Mouse (Mus musculus): Measurements from ENCODE around the gene Ndufs8. TPM values are rescaled to one million over a fixed set of nuclear protein-coding genes. Genes with fewer than 3 reads are reported as not detected.
"Not testable (repeated sequence)": the region's sequence is repeated elsewhere in the genome, so short reads cannot be mapped to it uniquely, and the experiment has no call there.

The Ndufs8 gene
- 100 to 1,000 TPM; 344 to 380 TPM for total RNA-seq (2021)
- long read RNA-seq, experiment 1, transcript Ndufs8-204 (7 exons, 1,005 nt), result minor isoform, 7 of 128 reads
- long read RNA-seq, experiment 1, transcript Ndufs8-201 (7 exons, 983 nt), result minor isoform, 32 of 128 reads
- long read RNA-seq, experiment 1, transcript Ndufs8-205 (7 exons, 780 nt), result major isoform, 76 of 128 reads
- long read RNA-seq, experiment 1, partial matches to known transcripts, result 8 of 128 reads
- long read RNA-seq, experiment 1, other reads (novel, unspliced or antisense), result 2 of 128 reads
- long read RNA-seq, experiment 2, transcript Ndufs8-201 (7 exons, 983 nt), result minor isoform, 88 of 455 reads
- long read RNA-seq, experiment 2, transcript Ndufs8-203 (7 exons, 977 nt), result minor isoform, 8 of 455 reads
- long read RNA-seq, experiment 2, transcript Ndufs8-205 (7 exons, 780 nt), result major isoform, 318 of 455 reads
- long read RNA-seq, experiment 2, partial matches to known transcripts, result 23 of 455 reads
- long read RNA-seq, experiment 2, other reads (novel, unspliced or antisense), result 14 of 455 reads

DNA sequence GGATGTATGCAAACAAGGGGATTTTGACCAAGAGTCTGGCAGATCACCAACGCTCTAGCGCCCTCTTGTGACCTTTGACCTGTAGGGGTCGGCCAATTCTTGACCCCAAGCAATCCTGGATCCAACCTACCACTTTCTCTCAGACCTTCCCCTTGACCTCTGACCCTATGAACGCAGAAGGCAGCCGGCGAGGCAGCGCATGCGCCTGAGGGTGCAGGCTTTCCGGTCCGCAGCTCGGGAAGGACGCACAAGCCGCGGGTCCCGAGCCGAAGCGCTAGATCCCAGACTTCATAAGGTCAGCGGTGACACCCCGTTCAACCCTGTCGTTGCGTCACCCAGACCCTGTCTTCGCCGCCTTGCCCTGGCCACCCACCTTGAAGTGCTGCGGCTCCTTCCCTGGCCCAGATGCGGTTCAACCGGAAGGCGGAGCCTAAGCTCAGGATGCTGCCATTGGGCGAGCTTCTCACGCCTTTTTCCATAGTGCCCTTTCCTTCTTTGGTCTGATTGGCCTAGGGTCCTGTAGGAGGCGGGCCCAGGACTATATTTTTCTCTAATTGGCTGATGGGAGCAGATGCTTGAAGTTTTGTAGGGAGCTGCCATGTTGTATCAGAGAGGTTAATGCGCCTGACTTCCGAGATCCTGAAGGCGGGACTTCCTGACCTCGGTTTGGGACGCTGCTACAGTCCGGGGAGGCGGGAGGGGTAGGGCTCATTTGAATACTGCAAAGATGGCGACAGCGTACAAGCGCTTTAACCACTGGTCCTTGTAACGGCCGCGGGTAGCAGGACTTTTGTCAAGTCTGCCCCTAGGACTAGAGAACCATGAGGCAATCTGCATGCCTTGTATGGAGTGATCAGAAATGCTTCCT, at the start of gene Ndufs8:
Ndufs8 (minus strand) TSS at position 438 of the 868 bp plus-strand sequence.
- DNase-seq (ENCODE audit: low spot score in 2 of 2), result peak; percentile 79 to 83

DNA sequence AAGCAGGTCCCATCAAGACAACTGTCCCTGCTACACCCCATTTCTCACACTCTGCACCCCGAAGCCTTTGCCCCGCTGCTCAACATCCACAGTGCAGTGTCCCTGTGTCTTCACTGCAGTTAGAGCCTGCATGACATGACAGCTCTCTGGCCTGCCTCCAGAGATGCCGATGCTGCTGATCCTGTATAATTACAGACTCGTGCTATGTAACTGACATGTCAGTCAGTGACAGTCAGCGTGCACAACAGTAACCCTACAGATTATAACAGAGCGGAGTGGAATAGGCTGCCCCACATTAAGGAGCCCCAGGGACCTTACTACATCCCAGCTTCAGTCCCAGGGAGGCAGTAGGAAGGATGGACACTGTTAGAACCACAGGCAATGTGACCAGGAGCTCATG, 49.2 kb upstream of the Ndufs8 start:
- not testable (repeated sequence) for DNase-seq (ENCODE audit: low spot score in 2 of 2)

GRCm38 (mm10) chr19:3960211-3960610, 47.6 kb upstream of the Ndufs8 start:
- no peak for DNase-seq (ENCODE audit: low spot score in 2 of 2)

GRCm38 (mm10) chr19:3959030-3959429, 46.5 kb upstream of the Ndufs8 start:
- DNase-seq (ENCODE audit: low spot score in 2 of 2), result no peak

DNA sequence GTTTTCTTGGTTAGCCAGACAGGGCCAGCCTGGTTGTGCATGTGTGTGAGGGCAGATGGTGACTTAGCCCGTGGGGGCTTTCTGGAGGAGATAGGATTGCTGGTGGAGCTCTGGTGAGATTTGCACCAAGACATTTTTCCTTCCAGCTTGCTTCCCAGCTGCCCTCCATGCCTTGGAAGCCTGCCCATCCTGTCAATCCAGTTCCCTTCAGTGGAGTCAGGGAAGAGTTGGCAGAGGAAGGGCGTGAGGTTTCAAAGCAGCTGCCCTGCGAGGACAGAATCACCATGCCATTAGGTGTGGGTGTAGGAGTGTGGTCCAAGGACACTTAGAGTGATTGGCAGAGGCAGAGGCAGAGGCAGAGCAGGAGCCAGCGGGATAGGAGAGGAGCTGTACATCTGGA, 45.9 kb upstream of the Ndufs8 start, which contains the start of gene Aldh3b3:
Aldh3b3 (plus strand) TSS at position 176 of the 400 bp plus-strand sequence.
- no peak for DNase-seq (ENCODE audit: low spot score in 2 of 2)

DNA sequence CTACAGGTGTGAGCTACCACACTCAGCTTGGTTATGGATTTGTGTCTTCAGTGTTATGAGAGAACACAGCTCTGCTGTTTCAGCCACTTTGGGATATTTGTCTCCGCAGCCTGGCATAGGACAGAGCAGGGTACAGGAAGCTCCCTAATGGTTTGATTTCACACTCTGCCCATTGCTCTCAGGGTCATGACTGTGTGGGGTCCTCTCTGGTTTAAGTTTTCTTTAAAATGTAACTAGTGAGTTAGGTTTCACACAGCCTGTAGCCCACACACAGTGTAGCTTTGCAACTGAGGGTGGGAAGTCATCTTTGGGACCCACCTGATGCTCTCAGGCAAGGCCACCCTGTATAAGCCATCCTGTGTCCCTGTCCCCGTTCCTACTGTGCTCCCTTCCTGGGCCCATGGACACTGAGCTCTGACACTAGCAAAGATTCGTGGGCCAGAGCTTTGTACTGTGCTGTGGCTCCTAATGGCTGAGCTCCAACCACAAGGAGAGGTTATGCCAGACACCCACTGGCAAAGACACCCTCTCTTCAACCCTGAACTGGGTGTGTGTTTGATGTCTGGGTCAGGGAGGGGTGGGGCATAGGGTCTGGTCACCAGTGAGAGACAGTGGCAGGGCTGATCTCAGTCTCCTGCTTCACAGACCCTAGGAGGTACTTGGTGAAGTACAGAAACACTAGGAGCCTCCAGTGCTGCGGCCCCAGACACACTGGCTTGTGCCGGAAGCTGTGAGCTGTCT, 44.9 kb upstream of the Ndufs8 start:
- not testable (repeated sequence) for DNase-seq (ENCODE audit: low spot score in 2 of 2)

DNA sequence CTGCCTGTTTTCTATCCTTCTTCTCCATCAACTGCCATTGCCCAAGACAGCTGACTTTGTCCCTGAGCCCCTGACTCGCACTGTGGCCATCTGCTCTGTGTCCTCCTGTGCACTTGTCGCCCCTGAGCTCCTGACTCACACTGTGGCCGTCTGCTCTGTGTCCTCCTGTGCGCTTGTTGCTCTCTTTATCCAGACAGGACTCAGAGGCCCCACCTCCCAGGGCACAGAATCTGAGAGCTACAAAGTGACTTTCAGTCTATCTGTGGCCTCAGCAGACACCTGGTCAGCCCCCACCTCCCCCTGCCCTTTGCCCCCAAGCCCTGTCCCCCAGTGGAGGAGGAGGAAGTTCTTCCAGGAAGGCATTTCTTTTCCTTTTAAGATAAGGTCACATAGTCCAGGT, 43.2 kb upstream of the Ndufs8 start:
- DNase-seq (ENCODE audit: low spot score in 2 of 2), result no peak

DNA sequence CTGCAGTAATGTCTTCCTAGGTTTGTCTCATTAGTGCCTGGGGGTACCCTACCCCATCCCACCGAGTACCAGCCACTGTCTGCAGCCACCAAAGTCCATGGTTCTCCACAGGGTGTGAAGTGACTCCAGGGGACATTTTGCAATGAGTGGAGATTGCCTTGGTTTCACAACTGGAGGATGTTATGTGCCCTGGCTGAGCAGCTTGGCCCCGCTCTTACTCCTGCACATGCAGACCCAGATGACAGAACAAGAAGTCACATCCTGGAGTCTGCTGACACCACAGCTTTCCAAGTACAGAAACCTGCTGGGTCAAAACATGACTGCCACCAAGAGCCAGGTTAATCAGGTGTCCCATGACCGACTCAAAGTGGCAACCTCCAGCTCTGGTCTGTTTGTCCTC, 42.5 kb upstream of the Ndufs8 start:
- no peak for DNase-seq (ENCODE audit: low spot score in 2 of 2)

GRCm38 (mm10) chr19:3952099-3952498, 39.5 kb upstream of the Ndufs8 start:
- no peak for DNase-seq (ENCODE audit: low spot score in 2 of 2)

DNA sequence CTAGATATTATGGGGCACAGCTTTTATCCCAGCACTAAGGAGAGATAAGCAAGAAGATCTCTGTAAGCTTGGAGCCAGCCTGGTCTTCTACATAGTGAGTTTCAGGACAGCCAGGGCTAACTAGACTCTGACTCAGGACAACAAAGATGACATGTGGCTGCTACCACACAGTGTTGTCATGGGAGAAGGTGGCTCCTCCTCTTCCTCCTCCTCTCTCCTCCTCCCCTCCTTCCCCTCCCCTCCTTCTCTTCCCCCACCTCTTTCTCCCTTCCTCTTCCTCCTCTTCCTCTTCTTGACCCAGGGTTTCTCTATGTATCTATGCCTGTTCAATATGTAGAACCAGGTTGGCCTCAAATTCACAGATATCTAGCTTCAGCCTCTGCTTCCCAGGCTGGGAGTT, 38.9 kb upstream of the Ndufs8 start:
- DNase-seq (ENCODE audit: low spot score in 2 of 2), result no peak

DNA sequence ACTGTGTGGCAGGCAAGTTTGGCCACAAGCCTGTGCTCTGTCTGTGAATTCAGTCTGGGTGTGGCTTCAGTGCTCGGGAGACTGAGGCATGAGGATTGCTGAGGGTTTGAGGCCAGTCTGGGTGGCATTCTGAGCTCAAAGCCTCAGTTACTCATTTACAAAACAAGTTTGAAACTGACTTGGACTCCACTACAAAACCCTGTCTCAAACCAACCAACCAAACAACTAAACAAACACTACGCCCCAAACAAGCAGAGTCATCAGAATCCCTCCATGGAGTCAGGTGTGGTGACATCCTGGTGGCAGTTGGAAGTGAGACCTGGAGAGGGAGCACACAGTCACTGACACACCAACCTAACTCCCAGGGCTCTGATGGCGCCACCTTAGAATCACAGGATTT, 37.8 kb upstream of the Ndufs8 start:
- no peak for DNase-seq (ENCODE audit: low spot score in 2 of 2)

DNA sequence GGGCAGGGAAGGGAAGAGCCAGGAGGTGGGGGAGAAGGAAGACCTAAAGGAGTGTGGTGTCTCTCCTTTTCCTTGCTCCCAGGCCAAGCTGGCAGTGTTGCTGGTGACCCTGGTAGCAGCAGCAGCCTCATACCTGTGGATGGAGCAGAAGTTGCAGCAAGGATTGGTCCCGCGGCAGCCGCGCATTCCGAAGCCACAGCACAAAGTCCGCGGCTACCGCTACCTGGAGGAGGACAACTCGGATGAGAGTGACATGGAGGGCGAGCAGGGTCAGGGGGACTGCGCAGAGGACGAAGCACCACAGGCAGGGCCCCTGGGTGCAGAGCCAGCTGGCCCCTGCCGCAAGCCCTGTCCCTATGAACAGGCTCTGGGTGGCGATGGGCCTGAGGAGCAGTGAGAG, 36.0 kb upstream of the Ndufs8 start:
- DNase-seq (ENCODE audit: low spot score in 2 of 2), result no peak

DNA sequence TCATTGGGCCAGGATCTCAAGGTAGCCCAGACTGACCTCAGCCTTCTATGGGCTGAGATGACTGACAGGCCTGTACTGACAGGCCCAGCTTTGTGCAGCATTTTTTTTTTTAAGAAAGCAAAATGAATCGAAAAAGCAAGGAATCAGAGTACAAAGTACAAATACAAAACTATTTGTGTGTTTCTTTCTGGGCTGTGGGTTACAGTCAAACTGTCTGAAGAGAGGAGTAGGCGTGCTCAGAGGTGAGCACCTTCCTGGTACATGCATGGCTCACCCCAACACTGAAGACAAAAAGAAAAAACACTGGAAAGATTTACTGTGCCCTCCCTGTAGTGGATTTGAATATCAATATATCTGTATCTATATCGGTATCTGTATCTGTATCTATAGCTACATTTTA, 35.2 kb upstream of the Ndufs8 start:
- no peak for DNase-seq (ENCODE audit: low spot score in 2 of 2)

GRCm38 (mm10) chr19:3946715-3947114, 34.1 kb upstream of the Ndufs8 start:
- peak; percentile 63 to 70 for DNase-seq (ENCODE audit: low spot score in 2 of 2)

- no peak for DNase-seq (ENCODE audit: low spot score in 2 of 2)
Observed at GRCm38 (mm10) chr19:3945872-3946564, 33.4 kb upstream of the Ndufs8 start.

DNA sequence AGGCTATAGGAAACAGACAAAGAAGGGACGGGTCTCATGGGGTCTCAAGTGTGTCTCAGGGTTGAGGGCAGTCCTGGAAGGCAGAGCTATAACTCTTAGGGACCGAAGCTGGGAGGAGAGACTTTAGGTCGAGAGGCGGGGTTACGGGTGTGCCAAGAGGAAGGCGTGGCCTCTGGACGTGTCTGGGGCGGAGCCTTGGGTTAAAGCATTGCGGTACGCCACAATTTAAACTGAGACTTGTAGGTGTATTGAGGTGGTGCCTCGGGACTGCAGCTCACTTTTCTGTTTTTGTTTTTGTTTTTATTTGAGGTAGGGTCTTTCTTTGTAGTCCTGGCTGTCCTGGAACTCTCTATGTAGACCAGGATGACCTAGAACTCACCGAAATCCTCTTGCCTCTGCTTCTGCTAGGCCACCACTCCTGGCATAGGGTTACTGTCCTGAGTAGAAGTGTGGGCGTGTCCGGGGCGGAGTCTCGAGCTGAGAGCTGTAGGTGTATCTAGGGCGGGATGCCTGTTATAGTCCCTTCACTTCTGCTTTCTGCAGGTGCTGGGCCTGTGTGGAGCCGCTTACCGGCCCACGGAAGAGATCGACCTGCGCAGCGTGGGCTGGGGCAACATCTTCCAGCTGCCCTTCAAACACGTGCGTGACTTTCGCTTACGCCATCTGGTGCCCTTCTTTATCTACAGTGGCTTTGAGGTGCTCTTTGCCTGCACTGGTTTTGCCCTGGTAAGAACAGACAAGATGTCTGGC, 30.6 kb upstream of the Ndufs8 start:
- DNase-seq (ENCODE audit: low spot score in 2 of 2), result no peak

GRCm38 (mm10) chr19:3942315-3942714, 29.7 kb upstream of the Ndufs8 start:
- no peak for DNase-seq (ENCODE audit: low spot score in 2 of 2)

DNA sequence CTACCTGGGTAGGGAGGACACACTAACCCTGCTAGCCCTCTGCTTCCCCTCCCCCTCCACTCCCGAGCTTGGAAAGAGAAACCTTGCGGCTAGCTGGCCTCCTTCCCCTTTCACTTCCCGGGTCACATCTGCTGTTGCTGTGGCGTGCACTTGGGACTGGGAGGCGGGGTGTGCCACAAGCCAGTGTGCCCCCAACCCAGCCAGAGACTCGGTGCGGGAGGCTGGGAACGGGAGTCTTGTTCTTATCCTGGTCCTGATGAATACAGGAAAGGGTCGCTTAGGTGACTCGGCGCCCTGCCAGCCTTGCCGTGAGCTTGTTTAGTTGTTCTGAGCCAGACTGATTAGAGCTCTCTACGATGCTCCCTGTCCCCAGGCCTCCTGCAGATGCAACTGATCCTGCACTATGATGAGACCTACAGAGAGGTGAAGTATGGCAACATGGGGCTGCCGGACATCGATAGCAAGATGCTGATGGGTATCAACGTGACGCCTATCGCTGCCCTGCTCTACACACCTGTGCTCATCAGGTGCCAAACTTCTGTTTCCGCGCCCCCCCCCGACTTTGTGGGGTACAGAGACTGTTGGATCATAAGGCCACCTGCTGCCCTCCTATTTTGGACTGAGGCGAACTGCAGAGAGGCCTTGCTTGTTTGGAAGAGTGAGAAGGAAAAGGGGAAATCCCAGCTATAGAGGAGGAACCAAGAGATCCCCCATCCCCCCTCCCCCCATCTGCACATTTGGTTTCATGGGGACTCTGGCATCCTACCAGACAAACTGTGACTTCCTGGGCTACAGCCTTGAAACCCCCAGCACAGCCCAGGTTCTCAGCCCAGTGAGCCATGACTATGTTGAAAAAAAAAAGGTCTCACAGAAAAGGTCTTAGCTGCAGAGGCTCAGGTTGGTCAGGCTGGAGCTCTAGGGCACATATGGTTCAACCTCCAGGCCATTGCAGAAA, 23.6 kb upstream of the Ndufs8 start:
- peak; percentile 63 to 64 for DNase-seq (ENCODE audit: low spot score in 2 of 2)

All from adrenal gland, adult 18-20 months (tissue).